Mouse (Mus musculus) cerebellum, postnatal 36 days (tissue): ENCODE data around the gene Krt2.

Source experiments
- DNase-seq, 2 experiments: peaks; one replicate each; pipeline ENCODE4 v3.0.0; 2021 to 2022; ENCODE audit warnings: mixed read lengths in 2 of 2

Gene Krt2

DNA sequence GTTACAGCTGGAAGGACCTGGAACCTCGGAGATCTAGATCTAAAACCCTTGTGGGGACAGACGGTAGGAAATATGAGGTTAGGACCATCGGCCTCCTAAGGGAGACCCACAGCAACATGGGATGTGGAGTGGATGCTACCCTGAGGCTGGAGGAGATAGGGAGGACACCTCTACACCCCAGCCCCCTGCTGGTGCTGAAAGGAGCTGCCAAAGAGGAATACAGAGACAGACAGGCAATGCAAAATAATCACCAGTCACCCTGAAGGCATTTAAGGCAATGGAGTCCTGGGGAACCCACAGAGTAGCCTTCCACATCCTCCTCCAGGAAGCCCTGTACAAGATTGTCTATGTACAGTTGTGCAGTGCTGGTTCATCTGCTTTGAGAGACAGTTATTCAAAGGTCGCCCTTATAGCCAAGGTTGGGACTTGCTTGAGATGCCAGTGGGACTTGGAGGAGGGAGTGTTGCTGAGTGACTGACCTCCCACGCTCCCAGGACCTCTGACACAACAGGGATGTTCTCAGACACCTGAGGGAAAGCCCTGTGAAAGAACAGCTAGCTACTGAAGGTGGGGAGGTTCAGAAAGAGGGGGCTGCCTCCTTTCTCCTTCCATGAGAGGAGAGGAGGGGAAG is 45.8 kb downstream of the Krt2 start:
- no peak for DNase-seq

- no peak for DNase-seq
Observed at GRCm38 (mm10) chr15:101770226-101770625, 47.7 kb downstream of the Krt2 start.
